Mouse (Mus musculus): ENCODE measurements around the gene Rims3. TPM values are rescaled to one million over a fixed set of nuclear protein-coding genes. Genes with fewer than 3 reads are reported as not detected.

Gene Rims3
- polyA plus RNA-seq (2012; rRNA removed) = 0.23 and 0.48 TPM in 2 replicates

DNA sequence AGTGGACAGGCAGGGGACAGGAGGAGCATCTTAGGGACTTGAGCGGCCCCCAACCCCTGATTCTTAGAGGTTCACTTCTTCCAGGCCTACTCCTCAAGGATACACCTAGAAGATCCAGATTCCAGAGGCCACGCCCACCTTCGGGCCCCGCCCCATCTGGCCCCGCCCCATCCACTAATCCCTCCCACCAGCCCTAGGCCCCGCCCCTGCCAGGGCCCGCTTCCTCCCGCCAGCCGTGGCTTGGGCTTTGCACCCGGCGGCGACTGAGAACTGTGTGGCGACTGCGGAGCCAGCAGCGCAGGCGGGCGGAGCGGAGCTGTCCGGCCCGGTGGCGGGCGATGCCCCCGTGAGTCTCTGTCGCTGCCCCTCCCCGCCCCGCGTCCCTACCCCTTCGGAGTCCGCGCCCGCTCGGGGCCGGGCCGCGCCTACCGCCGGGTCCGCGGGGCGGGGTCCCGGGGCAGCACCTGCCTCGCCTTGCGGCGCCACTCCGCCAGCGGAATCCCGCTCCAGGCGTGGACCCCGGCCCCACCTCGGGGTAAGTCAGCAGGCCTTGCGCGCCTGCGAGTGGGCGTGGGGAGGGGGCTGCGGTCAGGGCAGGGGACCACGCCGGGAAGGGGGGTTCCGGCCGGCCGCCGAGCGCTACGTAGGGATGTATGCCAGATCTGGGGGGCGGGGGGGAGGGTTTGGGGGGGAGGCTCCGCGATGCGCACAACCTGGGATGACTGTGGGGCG lies at the start of gene Rims3:
Rims3 (plus strand) TSS at position 229 of the 732 bp plus-strand sequence.

DNA sequence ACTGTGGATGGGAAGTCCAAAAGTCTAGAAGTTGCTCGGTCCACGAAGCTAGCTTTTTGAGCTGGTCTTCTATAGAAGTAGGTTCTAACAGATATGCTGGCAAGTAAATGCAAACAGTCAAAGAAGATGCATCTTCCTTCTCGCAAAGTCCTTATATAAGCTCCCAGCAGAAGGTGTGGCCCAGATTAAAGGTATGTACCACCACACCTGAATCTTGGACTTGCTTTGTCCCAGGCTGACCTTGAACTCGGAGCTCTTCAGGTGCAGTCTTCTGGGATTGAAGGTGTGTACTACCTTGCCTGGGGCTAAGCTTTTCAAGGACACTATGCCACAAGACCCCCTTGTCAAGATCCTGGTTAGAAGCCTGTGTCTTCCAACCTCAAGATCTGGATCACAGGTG lies 23.1 kb upstream of the Rims3 start, which contains the start of gene Nfyc:
Nfyc (minus strand) TSS at position 101 of the 400 bp plus-strand sequence.

DNA sequence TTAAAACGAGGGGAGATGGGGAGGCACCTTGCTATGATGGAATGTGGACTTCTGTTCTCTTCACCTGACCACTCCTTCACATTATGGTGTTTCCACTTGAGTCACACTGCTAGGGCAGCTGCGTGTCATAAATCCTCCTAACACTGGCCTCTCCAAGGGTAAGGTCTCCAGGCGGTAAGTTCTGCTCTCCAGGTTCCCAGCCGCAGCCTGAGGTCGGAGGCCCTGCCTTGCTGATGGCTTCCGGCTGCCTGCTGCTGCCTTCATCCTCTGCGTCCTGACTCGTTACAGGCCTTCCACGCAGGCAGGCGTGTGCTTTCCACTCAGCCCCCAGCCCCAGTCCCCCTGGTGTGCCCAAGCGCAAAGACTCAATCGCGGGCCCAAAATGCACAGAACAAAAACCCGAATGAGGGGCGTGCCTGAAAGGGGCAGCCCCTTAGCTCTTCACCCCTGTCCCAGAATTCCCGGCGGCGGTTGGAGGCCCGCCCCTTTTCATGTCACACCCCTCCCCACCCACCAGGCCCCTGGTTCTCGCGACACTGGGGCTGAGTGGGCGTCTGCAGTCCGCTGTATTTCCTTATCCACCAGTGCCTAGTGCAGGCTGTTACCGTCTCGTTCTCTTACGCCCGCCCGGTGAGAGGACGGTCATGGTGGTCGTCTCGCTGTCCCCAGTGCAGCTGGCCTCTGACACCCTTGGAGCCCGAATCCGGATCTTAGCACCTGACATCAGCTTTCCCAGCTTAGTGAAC lies 70.1 kb downstream of the Rims3 start, which contains the start of gene Exo5:
Exo5 (minus strand) TSS at position 464 of the 746 bp plus-strand sequence.

Other genes with a start within 250 kb of the Rims3 start
- 74.0 and 207 TPM in 2 replicates for gene Cited4, start 188.2 kb upstream of the Rims3 start, polyA plus RNA-seq (2012; rRNA removed)
- gene Kcnq4, start 106.2 kb upstream of the Rims3 start, polyA plus RNA-seq (2012; rRNA removed) = 6.1 and 6.5 TPM in 2 replicates
- gene Nfyc, start 23.2 kb upstream of the Rims3 start, polyA plus RNA-seq (2012; rRNA removed) = 81.9 and 104 TPM in 2 replicates
- 0.45 and 0.62 TPM in 2 replicates for gene Exo5, start 70.2 kb downstream of the Rims3 start, polyA plus RNA-seq (2012; rRNA removed)
- gene Zfp69, start 96.9 kb downstream of the Rims3 start, polyA plus RNA-seq (2012; rRNA removed) = 0.72 and 1.00 TPM in 2 replicates
- 14.1 and 20.3 TPM in 2 replicates for gene Smap2, start 162.4 kb downstream of the Rims3 start, polyA plus RNA-seq (2012; rRNA removed)
- gene Col9a2, start 184.6 kb downstream of the Rims3 start, polyA plus RNA-seq (2012; rRNA removed) = 0.18 and 0.42 TPM in 2 replicates
- 7.5 and 8.4 TPM in 2 replicates for gene Zmpste24, start 243.4 kb downstream of the Rims3 start, polyA plus RNA-seq (2012; rRNA removed)

Measured in stomach, adult 2 months (tissue).